Mouse (Mus musculus) stomach, postnatal 0 days (tissue): Measurements from ENCODE around the gene Grwd1. TPM values are rescaled to one million over a fixed set of nuclear protein-coding genes. Genes with fewer than 3 reads are reported as not detected.

Source experiments
- ATAC-seq: fragments of 200-750 bp; cut with Nextera tagmentation; 2 replicates; pipeline ENCODE4 v1.8.0; 2017; ENCODE audit not compliant: low FRiP score, low TSS enrichment
- DNase-seq: peaks from one replicate; pipeline ENCODE4 v3.0.0-alpha.2; 2016; ENCODE audit warnings: low spot score
- H3K27ac ChIP-seq: fragments of 300-500 bp; sonication (generic); replicated peaks from 2 replicates; pipeline ENCODE4 v1.5.1; 2014; ENCODE audit warnings: mild to moderate bottlenecking, control low read depth
- H3K27me3 ChIP-seq: fragments of 300-500 bp; sonication (generic); 2 replicates; pipeline ENCODE4 v1.6.1; 2014; ENCODE audit warnings: low read length; ENCODE audit not compliant: control insufficient read depth, insufficient read depth
- H3K36me3 ChIP-seq: fragments of 300-500 bp; sonication (generic); 2 replicates; pipeline ENCODE4 v1.6.1; 2014; ENCODE audit warnings: low read length, mixed read lengths; ENCODE audit not compliant: control insufficient read depth, insufficient read depth
- H3K4me1 ChIP-seq: fragments of 300-500 bp; sonication (generic); replicated peaks from 2 replicates; pipeline ENCODE4 v1.6.1; 2014; ENCODE audit warnings: antibody characterized with exemption; ENCODE audit not compliant: control insufficient read depth, insufficient read depth
- H3K4me2 ChIP-seq: fragments of 300-500 bp; sonication (generic); replicated peaks from 2 replicates; pipeline ENCODE4 v1.6.1; 2014; ENCODE audit warnings: low read depth, mild to moderate bottlenecking, control low read depth, moderate library complexity
- H3K4me3 ChIP-seq: fragments of 300-500 bp; sonication (generic); 2 replicates; pipeline ENCODE4 v1.5.1; 2014; ENCODE audit warnings: low read depth, low read length, control low read depth
- H3K9ac ChIP-seq: fragments of 300-500 bp; sonication (generic); 2 replicates; pipeline ENCODE4 v1.6.1; 2014; ENCODE audit warnings: mild to moderate bottlenecking, low read length, control low read depth, mixed read lengths
- H3K9me3 ChIP-seq: fragments of 300-500 bp; sonication (generic); 2 replicates; pipeline ENCODE4 v1.6.1; 2016; ENCODE audit warnings: low read length; ENCODE audit not compliant: control insufficient read depth
- CTCF ChIP-seq: IDR thresholded peaks from 2 replicates; pipeline ENCODE4 v1.5.1; 2016; ENCODE audit warnings: antibody characterized with exemption, low read depth, mild to moderate bottlenecking, moderate library complexity
- EP300 ChIP-seq: optimal IDR thresholded peaks from 2 replicates; pipeline ENCODE3; 2016; ENCODE audit warnings: antibody characterized with exemption
- WGBS: fragments of 180-500 bp; shearing (Covaris S2); extraction: QIAGEN DNeasy Blood & Tissue Kit; methylation state at CpG from one replicate; pipeline ENCODE4 v1.1.7; 2014; 5-methylcytosine and 5-hydroxymethylcytosine counted together
- polyA plus RNA-seq: library from polyadenylated mRNA; unstranded; fragments of >200 nt; fragmentation: Nextera tagmentation; extraction: Ambion mirVana; gene quantifications from 2 replicates; pipeline ENCODE4 v1.2.1, GENCODE M21; 2015

Grwd1 gene
- polyA plus RNA-seq, 1 experiment from 2014 or later: 25.6 TPM

- Histone ChIP-seq H3K9me3 (no peaks in the 10 kb centered on the region), H3K4me3 (no peak overlapping the region), H3K36me3 (no peaks in the 10 kb centered on the region), H3K4me1 (peaks cover 6% of the 10 kb centered on the region; the same call in 1 of the 2 replicates), H3K4me2 (no peak overlapping the region), H3K27me3 (no peaks in the 10 kb centered on the region; the same call in 1 of the 2 replicates), H3K9ac (no peak overlapping the region), H3K27ac (no peak overlapping the region)
- TF ChIP-seq EP300 (no peak), CTCF (no peak)
- ATAC-seq (no peak), DNase-seq (no peak)
- WGBS: 63% methylated on average over 4 of the region's 4 CpGs
Measured at GRCm38 (mm10) chr7:45782271-45782670, 48.5 kb downstream of the Grwd1 start.

DNA sequence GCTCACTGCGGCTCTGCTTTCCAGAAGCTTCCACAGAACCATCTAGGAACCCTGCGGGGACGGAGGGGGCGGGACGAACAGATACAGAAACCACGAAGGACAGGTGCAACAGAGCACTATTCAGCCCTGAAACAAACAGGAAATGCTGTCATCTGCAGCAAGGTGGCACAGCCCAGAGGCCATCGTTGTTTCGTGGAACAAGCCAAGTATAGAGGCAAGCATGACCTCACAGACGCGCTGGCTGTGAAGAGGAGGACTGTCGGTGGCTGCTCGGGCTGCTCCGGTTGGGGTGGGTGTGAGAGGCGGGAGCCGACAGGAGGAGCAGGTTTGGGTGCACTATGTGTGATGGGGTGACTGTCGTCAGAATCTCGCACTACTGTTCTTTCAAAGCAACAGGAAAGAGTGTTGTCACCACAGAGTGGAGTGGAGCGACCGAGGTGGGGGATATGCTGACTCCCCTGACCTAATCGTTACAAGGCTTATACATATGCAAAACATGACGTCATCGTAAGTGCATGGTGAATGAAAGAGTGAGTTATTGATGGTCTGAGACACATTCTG lies 51.6 kb downstream of the Grwd1 start:
- Histone ChIP-seq H3K36me3 (no peaks in the 10 kb centered on the region), H3K4me2 (0 out of 2 replicates have a peak overlapping the region, but pooled peaks have one; percentile 20), H3K4me1 (peaks cover 4% of the 10 kb centered on the region; the same call in 1 of the 2 replicates), H3K9ac (no peak overlapping the region), H3K4me3 (no peak overlapping the region), H3K27ac (no peak overlapping the region; the same call in 1 of the 2 replicates), H3K9me3 (no peaks in the 10 kb centered on the region), H3K27me3 (no peaks in the 10 kb centered on the region)
- WGBS: 18% methylated on average over 22 of the region's 22 CpGs
- ATAC-seq (peak; percentile 40; the same call in 1 of the 2 replicates), DNase-seq (no peak)
- TF ChIP-seq CTCF: no peak
- no peak for TF ChIP-seq EP300

DNA sequence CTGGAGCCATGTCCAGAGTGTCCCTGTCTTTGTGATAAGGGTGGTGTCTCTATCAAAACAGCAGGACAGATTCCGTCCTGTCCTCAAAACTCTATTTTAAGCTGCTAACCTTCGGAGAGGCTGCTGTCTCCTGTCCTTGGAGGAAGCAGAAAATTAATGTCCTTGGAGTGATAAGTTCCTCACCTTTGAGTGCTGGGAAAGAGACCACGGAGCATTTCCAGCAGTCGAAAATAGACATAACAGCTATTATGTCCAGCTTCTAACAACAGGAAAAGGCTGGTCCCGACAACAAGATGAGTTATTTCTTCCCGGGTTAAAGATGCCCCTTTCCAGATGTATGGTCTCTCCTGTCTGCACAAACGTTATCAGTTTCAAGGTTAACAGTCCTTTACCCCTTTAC lies 55.5 kb downstream of the Grwd1 start:
- TF ChIP-seq EP300 (no peak), CTCF (no peak)
- no peak for ATAC-seq
- Histone ChIP-seq H3K27ac (no peak overlapping the region), H3K9ac (no peak overlapping the region), H3K4me3 (no peak overlapping the region), H3K36me3 (no peaks in the 10 kb centered on the region), H3K9me3 (no peaks in the 10 kb centered on the region), H3K27me3 (no peaks in the 10 kb centered on the region), H3K4me1 (no peaks in the 10 kb centered on the region), H3K4me2 (no peak overlapping the region)
- DNase-seq: no peak
- WGBS: 67% methylated on average over 7 of the region's 7 CpGs

Other genes with a start within 250 kb of the Grwd1 start
- 0.69 and 0.90 TPM in 2 replicates for gene Fgf21, start 215.5 kb downstream of the Grwd1 start, polyA plus RNA-seq
- gene Fut1, start 213.7 kb downstream of the Grwd1 start, polyA plus RNA-seq: 1.8 and 2.3 TPM in 2 replicates
- 0.08 TPM in 2 replicates for gene Izumo1, start 209.1 kb downstream of the Grwd1 start, polyA plus RNA-seq
- 5.4 and 6.3 TPM in 2 replicates for gene Rasip1, start 203.5 kb downstream of the Grwd1 start, polyA plus RNA-seq
- 4.6 and 5.5 TPM in 2 replicates for gene Mamstr, start 191.0 kb downstream of the Grwd1 start, polyA plus RNA-seq
- gene Fut2, start 164.6 kb downstream of the Grwd1 start, polyA plus RNA-seq: 35.1 and 36.1 TPM in 2 replicates
- 0.41 and 0.45 TPM in 2 replicates for gene Ntn5, start 146.9 kb downstream of the Grwd1 start, polyA plus RNA-seq
- 0.53 and 0.56 TPM in 2 replicates for gene Sec1, start 136.5 kb downstream of the Grwd1 start, polyA plus RNA-seq
- 2.7 and 4.4 TPM in 2 replicates for gene Car11, start 131.1 kb downstream of the Grwd1 start, polyA plus RNA-seq
- gene Dbp, start 125.9 kb downstream of the Grwd1 start, polyA plus RNA-seq: 8.8 and 12.6 TPM in 2 replicates
- 893 and 919 TPM in 2 replicates for gene Rpl18, start 115.5 kb downstream of the Grwd1 start, polyA plus RNA-seq
- gene Sphk2, start 112.9 kb downstream of the Grwd1 start, polyA plus RNA-seq: 23.6 and 24.5 TPM in 2 replicates
- 21.6 and 24.8 TPM in 2 replicates for gene Fam83e, start 109.7 kb downstream of the Grwd1 start, polyA plus RNA-seq
- gene Spaca4, start 105.1 kb downstream of the Grwd1 start, polyA plus RNA-seq: 0.39 and 0.56 TPM in 2 replicates
- 0.15 and 0.27 TPM in 2 replicates for gene Lmtk3, start 47.2 kb downstream of the Grwd1 start, polyA plus RNA-seq
- 83.2 and 87.1 TPM in 2 replicates for gene Sult2b1, start 46.3 kb downstream of the Grwd1 start, polyA plus RNA-seq
- gene Cyth2, start 16.4 kb downstream of the Grwd1 start, polyA plus RNA-seq: 59.7 and 62.4 TPM in 2 replicates
- gene Kcnj14, start 6.2 kb downstream of the Grwd1 start, polyA plus RNA-seq: 0.22 TPM in 2 replicates
- 49.8 and 54.6 TPM in 2 replicates for gene Kdelr1, start 41.8 kb upstream of the Grwd1 start, polyA plus RNA-seq
- gene Grin2d, start 47.4 kb upstream of the Grwd1 start, polyA plus RNA-seq: 0.35 and 0.38 TPM in 2 replicates
- gene Syngr4, start 65.8 kb upstream of the Grwd1 start, polyA plus RNA-seq: 0.46 and 0.79 TPM in 2 replicates
- 3.1 and 3.2 TPM in 2 replicates for gene Tmem143, start 66.0 kb upstream of the Grwd1 start, polyA plus RNA-seq
- 135 and 151 TPM in 2 replicates for gene Emp3, start 90.5 kb upstream of the Grwd1 start, polyA plus RNA-seq
- 1.7 and 2.3 TPM in 2 replicates for gene Ccdc114, start 93.1 kb upstream of the Grwd1 start, polyA plus RNA-seq
- gene Abcc6, start 199.4 kb upstream of the Grwd1 start, polyA plus RNA-seq: 0.44 and 0.87 TPM in 2 replicates
- gene Nomo1, start 202.8 kb upstream of the Grwd1 start, polyA plus RNA-seq: 19.3 and 20.3 TPM in 2 replicates